Mouse (Mus musculus): ENCODE measurements around the gene Camk1d. TPM values are rescaled to one million over a fixed set of nuclear protein-coding genes. Genes with fewer than 3 reads are reported as not detected.

The Camk1d gene
- total and polyA plus RNA-seq, 3 experiments = 4.6 to 12.4 (median 4.8) TPM

GRCm38 (mm10) chr2:5298071-5298470 is 416.2 kb downstream of the Camk1d start:
- no peak overlapping the region for H3K4me2 ChIP-seq (ENCODE audit: insufficient read depth, low read depth, poor library complexity, severe bottlenecking)
- in situ Hi-C loops (cut with MboI; ENCODE audit: low pct_ligation_motif_present, low pct_unique_long_range_greater_than_20kb, low sequenced_read_pairs) (no loop called here), dilution Hi-C loops (cut with MboI; ENCODE audit: extremely low pct_ligation_motif_present, extremely low pct_unique_long_range_greater_than_20kb, low sequenced_read_pairs) (no loop called here)
- no peak overlapping the region for H3K4me3 ChIP-seq (replicated peaks in 1 of 3; ENCODE audit: low read depth in 2 of 3, low read length in 2 of 3, poor library complexity in 1 of 3)
- H3K27me3 ChIP-seq (replicated peaks) = no peaks in the 10 kb centered on the region
- no peak for DNase-seq (ENCODE audit: extremely low read depth)
- no peak overlapping the region for H3K27ac ChIP-seq (ENCODE audit: insufficient read depth, low read depth)
- peaks cover 19 to 35% of the 10 kb centered on the region in 2 experiments for H3K4me1 ChIP-seq (ENCODE audit: control insufficient read depth in 1 of 2, insufficient read depth in 2 of 2)
- TF ChIP-seq CTCF (conservative IDR thresholded peaks at IDR 0.05 in 1 of 2, IDR thresholded peaks at IDR 0.05 in 1 of 2; ENCODE audit: low read depth in 2 of 2, low read length in 2 of 2) (no peak), TBP (conservative IDR thresholded peaks at IDR 0.05; ENCODE audit: low read depth, low read length) (no peak), MXI1 (IDR thresholded peaks at IDR 0.05; ENCODE audit: low read depth, low read length) (no peak), JUND (conservative IDR thresholded peaks at IDR 0.05; ENCODE audit: low read depth, low read length) (no peak), GABPA (IDR thresholded peaks at IDR 0.05; ENCODE audit: insufficient replicate concordance, low read depth, low read length) (no peak)
- H3K9me3 ChIP-seq (replicated peaks; ENCODE audit: low read length) = no peaks in the 10 kb centered on the region
- no peak overlapping the region for H3K9ac ChIP-seq (ENCODE audit: insufficient read depth, low read depth)
- H3K79me2 ChIP-seq (replicated peaks; ENCODE audit: control insufficient read depth, extremely low read depth, insufficient read depth, poor library complexity, severe bottlenecking) = no peaks in the 10 kb centered on the region
- peaks cover 0 to 54% of the 10 kb centered on the region in 2 experiments for H3K36me3 ChIP-seq (replicated peaks in 1 of 2; ENCODE audit: control insufficient read depth in 1 of 2, insufficient read depth in 1 of 2, low read length in 1 of 2)

DNA sequence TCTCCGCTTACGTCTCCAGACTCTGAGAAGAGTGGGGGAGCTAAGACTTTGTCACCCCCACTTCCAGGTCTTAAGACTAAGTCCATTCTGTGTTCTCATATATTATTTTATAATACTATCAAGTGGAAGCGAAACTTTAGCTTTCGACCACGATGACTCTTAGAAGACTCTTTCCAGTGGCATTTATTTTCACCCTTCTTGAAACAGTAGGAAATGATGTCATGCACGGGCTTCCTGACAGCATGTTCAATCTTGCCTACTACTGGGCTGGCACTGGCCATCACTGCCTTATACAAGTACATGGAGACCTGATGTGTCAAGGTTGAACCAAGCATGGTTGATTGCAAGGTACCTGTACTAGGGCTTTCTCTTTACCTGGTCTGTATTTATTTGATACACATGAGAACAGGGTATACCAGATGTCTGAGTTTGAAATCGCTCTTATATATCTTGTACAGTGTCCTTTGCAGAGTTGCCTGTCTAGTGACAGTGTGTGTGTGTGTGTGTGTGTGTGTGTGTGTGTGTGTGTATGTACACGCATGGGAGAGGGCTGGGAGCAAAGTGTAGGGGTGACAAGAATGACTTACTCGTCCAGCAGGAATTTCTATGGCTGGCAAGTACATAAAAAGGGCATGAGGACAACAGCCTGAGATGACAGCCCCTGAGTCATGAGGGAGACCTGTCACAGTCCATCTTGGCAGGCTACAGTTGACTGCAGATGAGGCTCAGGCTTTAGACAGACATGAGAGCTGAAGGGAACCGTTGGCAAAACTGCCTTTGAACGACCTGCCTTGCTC is 417.4 kb downstream of the Camk1d start:
- Histone ChIP-seq H3K27ac (ENCODE audit: insufficient read depth, low read depth) (no peak overlapping the region), H3K79me2 (replicated peaks; ENCODE audit: control insufficient read depth, extremely low read depth, insufficient read depth, poor library complexity, severe bottlenecking) (no peaks in the 10 kb centered on the region), H3K36me3 (replicated peaks in 1 of 2; ENCODE audit: control insufficient read depth in 1 of 2, insufficient read depth in 1 of 2, low read length in 1 of 2) (peaks cover 0 to 53% of the 10 kb centered on the region in 2 experiments), H3K4me3 (replicated peaks in 1 of 3; ENCODE audit: low read depth in 2 of 3, low read length in 2 of 3, poor library complexity in 1 of 3) (peak overlapping the region in 1 of 3 experiments; percentile 1), H3K9me3 (replicated peaks; ENCODE audit: low read length) (no peaks in the 10 kb centered on the region), H3K27me3 (replicated peaks) (no peaks in the 10 kb centered on the region), H3K4me1 (ENCODE audit: control insufficient read depth in 1 of 2, insufficient read depth in 2 of 2) (peaks cover 19 to 35% of the 10 kb centered on the region in 2 experiments), H3K9ac (ENCODE audit: insufficient read depth, low read depth) (no peak overlapping the region), H3K4me2 (ENCODE audit: insufficient read depth, low read depth, poor library complexity, severe bottlenecking) (peak overlapping the region; percentile 42; the same call in 1 of the 2 replicates)
- dilution Hi-C loops (cut with MboI; ENCODE audit: extremely low pct_ligation_motif_present, extremely low pct_unique_long_range_greater_than_20kb, low sequenced_read_pairs) = no loop called here
- no peak for DNase-seq (ENCODE audit: extremely low read depth)
- in situ Hi-C loops (cut with MboI; ENCODE audit: low pct_ligation_motif_present, low pct_unique_long_range_greater_than_20kb, low sequenced_read_pairs) = no loop called here
- no peak for TF ChIP-seq CHD2 (IDR thresholded peaks at IDR 0.05; ENCODE audit: low read length)
- peak; percentile 64 for TF ChIP-seq ETS1 (conservative IDR thresholded peaks at IDR 0.05; ENCODE audit: low read depth, low read length)
- no peak for TF ChIP-seq ZKSCAN1 (IDR thresholded peaks at IDR 0.05; ENCODE audit: borderline replicate concordance, low read depth, low read length)
- TF ChIP-seq MEF2A (IDR thresholded peaks at IDR 0.05; ENCODE audit: borderline replicate concordance, low read depth, low read length) = peak; percentile 71; the same call in 1 of the 2 replicates
- TF ChIP-seq EP300 (IDR thresholded peaks at IDR 0.05; ENCODE audit: low read length) = peak; percentile 80
- no peak for TF ChIP-seq USF2 (conservative IDR thresholded peaks at IDR 0.05; ENCODE audit: low read depth, low read length)
- no peak for TF ChIP-seq KAT2A (IDR thresholded peaks at IDR 0.05; ENCODE audit: insufficient replicate concordance, low read length)
- TF ChIP-seq MXI1 (IDR thresholded peaks at IDR 0.05; ENCODE audit: low read depth, low read length) = no peak
- TF ChIP-seq PAX5 (IDR thresholded peaks at IDR 0.05; ENCODE audit: low read length) = no peak
- TF ChIP-seq IRF4 (IDR thresholded peaks at IDR 0.05; ENCODE audit: low read depth, low read length) = peak; percentile 70
- no peak for TF ChIP-seq GABPA (IDR thresholded peaks at IDR 0.05; ENCODE audit: insufficient replicate concordance, low read depth, low read length)
- TF ChIP-seq E2F4 (IDR thresholded peaks at IDR 0.05; ENCODE audit: insufficient replicate concordance, low read depth, low read length) = no peak
- no peak for TF ChIP-seq UBTF (IDR thresholded peaks at IDR 0.05; ENCODE audit: low read depth, low read length)
- TF ChIP-seq MYC (IDR thresholded peaks at IDR 0.05; ENCODE audit: low read depth, low read length) = 0 out of 2 replicates have a peak, but pooled peaks have one; percentile 48
- TF ChIP-seq ZMIZ1 (IDR thresholded peaks at IDR 0.05; ENCODE audit: low read depth, low read length) = no peak
- TF ChIP-seq USF1 (IDR thresholded peaks at IDR 0.05; ENCODE audit: low read depth, low read length) = no peak
- TF ChIP-seq POLR2AphosphoS2 (IDR thresholded peaks at IDR 0.05; ENCODE audit: low read depth, low read length) = no peak
- TF ChIP-seq NRF1 (IDR thresholded peaks at IDR 0.05; ENCODE audit: low read depth, low read length) = no peak
- 0 out of 2 replicates have a peak, but pooled peaks have one; percentile 13 for TF ChIP-seq MAX (IDR thresholded peaks at IDR 0.05; ENCODE audit: low read length)
- TF ChIP-seq NELFE (IDR thresholded peaks at IDR 0.05; ENCODE audit: low read depth, low read length) = no peak
- no peak for TF ChIP-seq CTCF (conservative IDR thresholded peaks at IDR 0.05 in 1 of 2, IDR thresholded peaks at IDR 0.05 in 1 of 2; ENCODE audit: low read depth in 2 of 2, low read length in 2 of 2)
- peak; percentile 83 for TF ChIP-seq JUN (IDR thresholded peaks at IDR 0.05; ENCODE audit: insufficient read depth, low read depth, low read length)
- no peak for TF ChIP-seq ELF1 (IDR thresholded peaks at IDR 0.05; ENCODE audit: low read depth, low read length)
- TF ChIP-seq ZC3H11A (IDR thresholded peaks at IDR 0.05; ENCODE audit: low read depth, low read length) = no peak
- no peak for TF ChIP-seq SIN3A (IDR thresholded peaks at IDR 0.05; ENCODE audit: low read length)
- TF ChIP-seq POLR2A (IDR thresholded peaks at IDR 0.05; ENCODE audit: low read depth, low read length) = no peak
- no peak for TF ChIP-seq RAD21 (IDR thresholded peaks at IDR 0.05; ENCODE audit: low read depth, low read length)
- TF ChIP-seq HCFC1 (IDR thresholded peaks at IDR 0.05; ENCODE audit: low read depth, low read length) = no peak
- no peak for TF ChIP-seq MAZ (IDR thresholded peaks at IDR 0.05; ENCODE audit: low read depth, low read length)
- peak; percentile 82 for TF ChIP-seq JUND (conservative IDR thresholded peaks at IDR 0.05; ENCODE audit: low read depth, low read length)
